Mouse (Mus musculus) mouse embryonic stem cell (cell line): ENCODE data around the gene Celsr2.

ENCODE experiments used
- in situ Hi-C, 2 experiments: fragments of 300-500 bp; cut with MboI; formaldehyde crosslinking; loops; 1 replicate in 1 of 2; 3 replicates in 1 of 2; pipeline ENCODE4 v1.14.3; 2019 to 2020; ENCODE audit warnings: low sequenced_read_pairs in 2 of 2, low pct_unique_long_range_greater_than_20kb in 1 of 2, mixed read lengths in 1 of 2; ENCODE audit not compliant: unreplicated experiment in 1 of 2

The Celsr2 gene

DNA sequence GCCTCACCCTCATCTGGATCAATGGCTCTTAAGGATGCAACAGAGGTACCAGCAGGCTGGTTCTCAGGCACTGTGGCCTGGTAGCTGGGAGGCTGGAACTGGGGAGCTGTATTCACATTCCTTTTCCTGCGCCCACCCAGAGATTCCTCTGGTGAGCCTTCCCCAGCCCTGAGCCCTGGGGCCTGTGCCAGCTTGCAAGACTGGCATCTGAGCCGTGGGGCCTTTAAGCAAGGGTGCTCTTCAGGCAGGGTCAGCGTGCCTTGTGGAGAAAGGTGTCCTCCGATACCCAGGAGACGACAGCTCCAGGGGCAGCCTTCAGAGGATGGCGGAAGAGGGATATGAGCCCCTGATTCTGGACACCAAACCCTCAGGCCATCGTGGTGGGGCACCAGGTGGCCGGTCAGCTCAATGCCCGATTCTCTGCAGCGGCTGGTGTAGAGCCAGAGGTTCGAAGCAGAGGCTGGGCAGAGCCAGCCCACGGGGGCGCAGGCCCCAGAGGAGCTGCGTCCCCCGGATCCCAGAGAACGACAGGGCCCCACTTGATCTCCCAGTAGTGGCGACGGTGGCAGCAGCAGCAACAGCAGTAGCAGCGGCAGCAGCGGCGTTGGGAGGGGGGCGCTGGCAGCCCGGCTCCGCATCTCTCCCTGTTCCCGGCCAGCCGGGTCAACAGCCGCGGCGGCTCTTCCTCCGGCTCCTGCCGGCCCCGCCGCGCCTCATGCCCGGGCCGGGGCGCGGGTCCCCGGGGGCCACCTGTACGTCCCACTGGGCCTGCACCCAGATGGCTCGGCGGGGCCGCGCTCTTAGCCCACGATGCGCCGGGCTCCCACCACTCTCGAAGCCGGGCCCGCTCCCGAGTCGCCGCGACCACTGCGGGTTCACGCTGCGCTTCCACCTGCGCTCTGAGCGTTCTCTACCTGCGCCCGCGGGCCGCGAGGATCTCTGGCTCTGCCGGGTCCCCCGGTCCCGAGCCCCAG, at the start of gene Celsr2:
Gene Celsr2 (minus strand): TSS at position 696 of the 974 bp plus-strand sequence.
- in situ Hi-C loops, result no loop called here

DNA sequence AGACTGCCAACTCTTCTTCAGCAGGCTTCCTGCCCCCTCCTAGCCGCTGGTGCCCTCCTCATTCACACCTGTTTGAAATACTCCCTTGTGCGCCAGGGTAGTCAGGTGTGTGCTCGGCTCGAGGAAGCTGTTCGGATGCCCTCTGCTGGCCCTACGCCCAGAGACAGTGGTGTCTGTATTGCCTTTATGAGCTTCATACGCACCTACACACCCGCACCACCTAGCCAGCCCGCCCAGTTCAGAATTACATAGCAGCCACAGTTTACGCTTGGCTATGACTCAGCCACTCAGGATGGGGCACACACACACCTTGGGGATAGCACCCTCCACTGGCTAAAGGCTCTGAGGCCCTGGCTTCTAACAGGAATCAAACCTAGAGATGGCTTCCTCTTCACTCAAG, 43.5 kb upstream of the Celsr2 start:
- in situ Hi-C loops, result no loop called here

DNA sequence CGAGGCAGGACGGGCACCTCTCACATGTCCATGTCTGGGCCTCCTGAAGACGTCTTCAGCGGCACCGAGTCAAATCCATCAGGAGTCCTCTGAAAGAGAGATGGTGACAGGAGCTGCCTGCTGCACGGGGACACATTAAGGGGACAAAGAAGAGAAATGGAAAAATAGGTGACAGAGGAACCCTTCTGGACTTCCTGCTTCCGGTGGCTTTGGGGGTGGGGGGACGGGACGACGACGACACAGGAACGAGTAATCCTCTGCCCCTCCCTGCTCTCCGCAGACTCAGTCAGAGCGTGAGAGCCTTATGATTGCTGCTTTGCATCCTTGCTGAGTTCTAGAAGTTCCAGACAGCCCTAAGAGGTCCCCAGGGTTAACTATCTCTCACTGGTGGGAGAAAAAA, 43.0 kb upstream of the Celsr2 start:
- in situ Hi-C loops, result no loop called here

DNA sequence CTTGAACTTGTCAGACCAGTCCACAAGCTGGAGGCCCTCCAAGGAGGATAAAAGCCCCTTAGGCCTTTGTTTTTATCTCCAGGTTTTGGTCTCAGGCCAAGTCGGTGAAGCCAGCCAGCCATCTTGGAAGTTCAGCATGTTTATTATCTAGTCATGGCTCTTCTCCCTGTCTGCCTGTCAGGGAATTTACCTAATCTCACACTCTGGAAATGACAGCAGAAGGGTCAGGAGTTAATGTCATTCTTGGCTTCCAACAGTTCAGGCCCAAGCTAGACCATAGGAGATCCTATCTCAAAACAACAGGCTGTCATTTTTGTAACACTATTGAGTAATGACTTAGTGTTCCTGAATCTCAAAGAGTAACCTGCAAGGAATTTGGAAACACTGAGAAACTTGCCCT, 38.8 kb upstream of the Celsr2 start:
- in situ Hi-C loops, result no loop called here

DNA sequence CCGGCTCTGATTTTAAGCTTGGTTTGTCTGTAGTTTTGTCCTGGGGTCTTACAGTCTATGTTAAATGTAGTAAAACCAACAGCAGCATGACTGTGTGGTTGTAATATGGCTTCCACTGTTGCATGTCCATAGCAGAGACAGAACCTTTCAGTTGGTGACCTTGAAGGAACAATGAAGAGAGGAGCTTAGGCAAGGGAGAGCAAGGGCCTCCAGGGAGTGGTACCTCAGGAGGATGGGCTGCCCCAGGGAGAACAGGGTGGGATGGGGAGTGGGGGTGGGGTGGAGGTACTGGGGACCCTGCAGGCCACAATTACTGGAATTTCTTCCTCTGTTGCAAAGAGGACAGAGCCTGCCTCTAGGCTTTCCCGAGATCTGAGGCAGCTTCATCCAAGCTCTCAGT, 36.6 kb upstream of the Celsr2 start:
- in situ Hi-C loops, result no loop called here

DNA sequence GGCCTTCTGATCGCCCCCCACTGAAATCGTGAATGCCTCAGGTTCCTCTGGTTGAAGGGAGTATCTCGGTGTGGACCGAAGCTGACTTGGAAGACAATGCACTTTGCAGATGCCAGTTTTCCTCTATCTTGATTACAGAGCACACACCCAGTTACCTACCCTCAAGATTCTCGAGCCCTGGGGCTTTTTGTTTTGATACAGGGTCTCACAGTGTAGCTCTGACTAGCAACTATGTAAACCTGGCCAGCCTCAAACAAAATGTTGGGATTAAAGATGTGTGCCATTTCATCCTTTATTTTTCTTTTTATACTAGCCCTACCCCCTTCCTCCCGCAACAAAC, 30.0 kb upstream of the Celsr2 start:
- in situ Hi-C loops, result no loop called here

DNA sequence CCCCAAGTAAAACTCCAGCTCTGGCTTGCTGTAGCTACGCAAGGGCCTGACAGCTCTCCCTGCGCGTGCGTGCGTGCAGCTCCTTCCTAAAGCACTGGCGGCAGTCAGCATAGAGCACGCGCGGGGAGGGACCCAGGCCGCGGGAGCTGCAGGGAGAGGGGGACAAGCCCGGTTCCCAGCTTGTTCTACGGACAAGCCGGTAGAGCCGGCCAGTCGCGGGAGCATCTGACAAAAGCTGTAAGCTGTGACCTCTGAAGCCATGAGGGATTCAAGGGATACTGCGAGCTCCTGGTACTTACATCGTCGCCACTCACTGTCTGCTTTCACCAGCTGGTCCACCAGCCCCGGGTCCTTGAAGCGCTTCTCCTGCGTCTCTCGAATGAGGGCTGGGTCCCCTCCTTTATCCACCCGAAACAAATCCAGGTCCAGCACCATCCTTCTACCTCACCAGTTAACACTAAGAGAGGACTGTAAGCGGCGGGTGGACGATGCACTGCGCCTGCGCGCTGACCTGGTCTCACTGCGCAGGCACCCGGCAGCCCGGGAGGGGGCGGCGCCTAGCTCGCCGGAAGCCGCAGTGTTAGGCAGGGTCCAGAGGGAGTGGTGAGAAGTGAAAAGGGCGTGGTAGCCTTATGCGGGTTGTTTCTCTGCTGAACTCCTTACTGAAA, 29.5 kb upstream of the Celsr2 start, which contains the start of gene Sars:
Gene Sars (minus strand): TSS at position 512 of the 668 bp plus-strand sequence.
- in situ Hi-C loops, result no loop called here

DNA sequence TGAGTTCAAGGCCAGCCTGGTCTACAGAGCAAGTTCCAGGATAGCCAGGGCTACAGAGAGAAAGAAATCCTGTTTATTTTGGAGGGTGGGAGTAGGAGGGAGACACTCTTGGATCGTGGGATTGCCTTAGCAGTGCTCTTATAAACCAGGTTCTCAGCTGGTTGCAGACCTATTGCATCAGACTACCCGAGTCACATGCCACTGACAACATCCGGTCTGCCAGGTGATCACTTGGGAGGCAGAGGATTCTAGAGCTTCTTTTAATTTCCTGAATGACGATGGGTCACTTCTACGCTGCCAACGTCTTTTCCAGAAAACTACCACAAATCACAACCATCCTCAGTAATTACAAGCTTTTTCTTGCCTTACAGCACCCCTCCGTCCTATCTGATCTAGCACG, 28.7 kb upstream of the Celsr2 start:
- in situ Hi-C loops, result no loop called here

DNA sequence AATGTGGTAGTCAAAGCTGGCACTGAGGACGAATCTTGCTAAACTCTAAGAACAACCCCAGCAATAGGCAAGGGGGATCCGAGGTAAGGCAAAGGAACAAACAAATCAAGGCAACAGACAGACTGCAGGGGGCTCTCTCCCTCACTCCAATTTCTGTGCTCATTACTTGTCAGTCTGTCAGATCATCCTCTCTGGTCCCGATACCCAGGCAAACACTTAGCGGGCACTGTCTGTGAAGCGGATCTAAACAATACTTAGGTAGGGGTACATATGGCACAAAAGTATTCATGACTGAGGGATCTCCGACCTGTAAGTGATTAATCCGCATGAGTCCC, 21.0 kb upstream of the Celsr2 start:
- in situ Hi-C loops, result no loop called here

DNA sequence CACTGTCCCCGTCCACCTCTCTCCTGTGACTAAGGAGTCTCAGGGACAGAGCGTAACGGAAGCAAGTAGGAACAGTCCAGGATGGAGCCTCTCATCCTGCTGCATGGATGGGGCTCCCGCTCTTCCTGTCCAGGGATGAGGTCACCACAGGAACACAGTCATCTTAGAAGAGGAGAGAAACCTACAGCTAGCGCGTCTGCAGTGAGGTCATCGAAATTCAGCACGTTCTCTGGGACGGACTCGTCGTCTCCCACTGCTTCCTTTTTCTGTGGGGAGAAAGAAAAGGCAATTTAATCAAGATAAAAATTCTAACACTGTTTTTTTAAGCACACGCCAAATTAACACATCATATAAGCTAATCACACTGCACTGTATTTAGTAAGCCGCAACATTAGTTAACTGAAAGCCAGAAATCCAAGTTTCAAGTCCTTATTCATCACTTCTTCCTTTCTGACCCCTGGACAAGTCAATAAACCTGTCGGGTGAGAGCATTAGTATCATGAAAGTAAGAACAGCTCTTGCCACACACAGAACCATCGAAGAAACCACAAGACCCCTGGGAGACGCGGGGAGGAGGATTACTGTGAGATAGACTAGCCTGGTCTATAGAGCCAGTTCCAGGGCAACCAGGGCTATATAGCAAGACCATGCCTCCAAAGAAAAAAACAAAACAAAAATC, 20.5 kb upstream of the Celsr2 start:
- in situ Hi-C loops, result no loop called here

DNA sequence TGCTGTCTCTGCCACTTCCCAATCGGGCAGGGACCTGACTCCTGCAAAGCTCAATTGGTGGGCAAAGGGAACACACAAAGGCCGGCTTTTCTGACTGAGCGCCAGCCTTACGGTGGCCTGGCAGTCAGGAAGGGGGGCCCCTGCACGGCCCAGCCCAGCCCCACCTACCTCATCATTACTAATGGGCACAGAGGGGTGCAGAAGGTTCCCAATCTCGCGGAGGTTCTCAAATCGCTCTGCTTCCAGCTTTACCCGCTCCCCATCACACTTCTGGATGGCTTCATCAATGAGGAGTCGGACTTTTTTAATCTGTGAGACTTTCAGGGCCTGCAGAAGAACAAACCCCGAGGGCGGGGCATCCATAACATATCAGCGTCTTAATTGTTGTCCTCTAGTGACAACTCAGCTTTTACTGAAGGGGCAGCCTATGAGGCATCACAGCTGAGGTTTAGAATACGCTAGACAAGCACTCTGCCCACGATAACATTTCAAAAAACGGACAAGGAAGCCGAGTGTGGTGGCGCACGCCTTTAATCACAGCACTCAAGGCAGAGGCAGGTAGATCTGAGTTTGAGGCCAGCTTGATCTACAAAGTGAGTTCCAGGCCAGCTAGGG, 18.6 kb upstream of the Celsr2 start:
- in situ Hi-C loops, result no loop called here

DNA sequence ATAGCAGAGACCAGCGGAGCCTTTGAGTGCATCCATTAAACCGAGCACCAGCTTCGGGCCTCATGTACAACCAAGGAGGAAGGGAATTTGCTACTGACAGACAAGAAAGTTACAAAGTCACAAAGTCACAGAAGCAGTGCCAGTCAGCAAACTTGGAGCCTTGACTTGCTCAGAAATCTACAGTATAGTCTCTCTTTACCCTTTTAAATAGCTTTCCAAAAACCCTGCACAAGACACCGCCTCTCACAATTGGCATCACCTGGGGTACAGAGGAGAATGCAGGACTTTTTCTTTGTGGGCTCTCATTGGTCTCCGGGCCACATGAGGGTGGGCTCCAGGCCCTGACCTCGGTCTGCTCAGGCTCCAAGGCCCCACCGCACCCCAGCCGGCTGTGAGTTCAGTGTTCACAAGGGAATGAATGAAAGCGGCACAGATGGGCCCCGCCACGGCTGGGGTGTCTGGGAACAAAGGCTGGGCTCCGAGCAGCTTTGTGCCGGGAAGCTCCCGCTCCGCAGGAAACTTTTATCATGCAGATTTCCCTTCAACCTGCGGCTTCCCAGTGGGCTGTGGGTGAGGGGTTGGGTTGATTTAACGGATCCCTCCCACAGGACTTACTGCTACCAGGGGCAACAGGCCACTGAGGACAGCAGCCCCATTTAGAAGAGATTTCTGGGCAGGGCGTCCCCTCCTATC, 18.0 kb upstream of the Celsr2 start:
- in situ Hi-C loops, result no loop called here

DNA sequence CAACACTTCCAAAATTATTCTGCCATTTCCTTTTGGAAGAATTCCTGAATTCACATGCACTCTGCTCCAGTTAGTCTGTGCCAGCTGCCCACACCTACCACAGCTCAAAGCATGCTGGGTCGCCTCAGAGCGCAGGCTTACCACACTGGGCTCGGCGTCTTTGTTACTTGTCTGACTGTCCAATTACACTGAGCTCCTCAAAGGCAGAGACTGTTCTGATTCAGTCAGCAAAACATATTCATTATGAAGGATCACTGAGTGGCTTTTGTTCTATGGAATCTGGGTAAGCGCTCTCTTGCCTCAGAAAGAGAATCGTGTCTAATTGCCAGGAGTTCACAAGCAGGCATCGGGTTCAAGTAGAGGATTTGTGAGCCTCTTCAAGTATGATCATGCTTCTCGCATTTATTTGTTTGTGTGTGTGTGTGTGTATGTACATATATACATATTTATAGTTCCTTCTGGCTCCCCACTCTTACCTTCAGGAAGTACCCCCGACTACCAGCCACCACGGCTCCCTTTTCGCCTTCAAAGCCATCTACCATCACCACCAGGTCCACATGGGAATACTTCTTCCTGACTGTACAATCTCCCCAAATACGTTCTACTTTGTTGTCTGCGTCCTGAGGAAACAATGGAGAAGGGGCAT, 17.3 kb upstream of the Celsr2 start:
- in situ Hi-C loops, result no loop called here

DNA sequence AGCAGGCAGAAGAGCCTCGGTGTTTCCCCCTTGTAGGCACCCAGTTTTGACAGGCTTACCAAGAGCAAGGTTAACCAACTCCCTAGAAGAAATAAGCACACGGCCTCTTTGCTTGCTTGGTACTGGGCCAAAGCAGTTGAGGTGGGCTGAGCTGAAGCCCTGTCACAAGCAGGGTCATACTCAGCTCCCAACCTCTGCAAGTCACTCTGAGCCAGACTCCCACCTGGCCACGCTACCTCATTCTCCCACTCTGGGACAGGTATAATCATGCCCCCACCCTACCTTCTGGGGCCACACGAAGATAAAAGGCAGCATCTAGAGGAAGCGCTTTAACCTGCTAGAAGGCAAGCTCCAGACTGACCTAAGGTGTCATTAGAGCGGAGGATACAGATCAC, 10.3 kb upstream of the Celsr2 start:
- in situ Hi-C loops, result no loop called here

DNA sequence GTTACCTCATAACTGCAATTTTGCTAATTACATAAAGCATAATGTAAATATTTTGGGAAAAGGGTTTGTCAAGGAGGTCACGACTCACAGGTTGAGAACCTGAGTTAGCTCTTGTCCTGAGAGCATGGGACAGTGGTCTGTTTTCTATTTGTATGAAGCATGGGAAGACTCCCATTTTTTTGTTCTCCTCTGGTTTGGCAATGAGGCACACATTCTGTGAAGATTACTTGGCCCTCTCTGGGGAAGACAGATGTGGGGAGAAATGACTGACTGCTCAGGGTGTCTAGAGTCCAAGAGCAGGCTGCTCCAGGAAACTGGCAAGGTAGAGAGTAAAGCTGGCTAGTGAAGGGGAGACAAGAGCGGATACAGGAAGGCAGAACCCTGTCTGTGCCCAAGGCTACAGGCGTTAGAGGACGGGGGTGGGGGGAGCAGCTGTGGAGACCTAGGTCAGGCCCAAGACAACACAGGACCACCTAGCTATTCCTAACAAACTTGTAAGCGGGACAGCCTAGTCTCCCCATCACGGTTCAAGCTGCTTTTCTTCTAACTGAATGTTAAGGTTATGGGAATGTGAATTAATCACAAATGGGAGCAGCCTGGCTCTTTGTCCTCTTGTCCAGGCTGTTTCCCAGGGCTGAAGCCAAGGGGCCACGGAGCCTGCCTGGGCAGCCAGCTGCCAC, 9.7 kb upstream of the Celsr2 start:
- in situ Hi-C loops, result no loop called here

DNA sequence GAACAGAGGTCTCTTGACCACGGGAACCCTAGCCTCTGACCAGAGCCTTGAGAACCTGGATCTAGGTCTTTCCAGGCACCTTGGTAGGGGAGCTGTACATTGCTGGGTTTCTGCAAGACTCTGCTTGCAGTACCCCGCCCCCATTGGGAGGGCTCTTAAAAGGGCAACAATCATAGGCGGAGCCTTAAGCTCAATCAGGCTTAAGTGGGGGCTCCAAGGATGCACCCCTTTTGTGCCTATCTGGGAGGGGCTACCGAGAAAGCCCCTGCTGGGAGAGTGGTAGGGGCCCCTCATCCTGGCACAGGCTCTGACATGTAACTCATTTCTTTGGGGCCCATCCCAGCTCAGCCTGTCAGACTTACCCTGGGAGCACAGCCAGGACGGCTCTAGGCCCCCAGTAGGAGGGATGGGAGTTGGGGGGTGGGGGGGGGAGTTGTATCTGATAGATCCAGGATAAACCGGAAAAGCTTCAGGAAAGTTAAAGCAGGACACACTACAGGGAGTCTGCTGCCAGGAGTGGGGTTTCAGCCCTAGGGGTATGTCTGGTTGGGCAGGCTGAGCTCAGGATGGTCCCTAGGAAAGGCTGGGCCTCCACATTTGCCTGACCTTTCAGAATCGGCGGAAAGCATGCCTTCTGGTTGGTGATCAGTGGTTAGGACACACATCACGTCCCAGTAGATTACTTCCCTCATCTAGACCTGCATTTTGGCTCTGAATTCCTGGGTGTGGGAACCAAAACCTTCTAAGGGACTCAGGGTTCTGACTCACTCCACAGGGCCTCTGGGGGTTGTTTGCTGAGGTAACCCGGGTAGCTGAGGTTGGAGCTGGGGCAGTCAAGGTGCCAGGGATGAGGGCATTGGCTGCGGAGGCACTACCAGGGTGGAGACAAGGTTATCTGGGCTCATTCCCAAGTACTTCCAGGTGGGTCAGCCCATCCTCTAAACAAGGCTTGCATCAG, 8.8 kb upstream of the Celsr2 start:
- in situ Hi-C loops, result no loop called here

DNA sequence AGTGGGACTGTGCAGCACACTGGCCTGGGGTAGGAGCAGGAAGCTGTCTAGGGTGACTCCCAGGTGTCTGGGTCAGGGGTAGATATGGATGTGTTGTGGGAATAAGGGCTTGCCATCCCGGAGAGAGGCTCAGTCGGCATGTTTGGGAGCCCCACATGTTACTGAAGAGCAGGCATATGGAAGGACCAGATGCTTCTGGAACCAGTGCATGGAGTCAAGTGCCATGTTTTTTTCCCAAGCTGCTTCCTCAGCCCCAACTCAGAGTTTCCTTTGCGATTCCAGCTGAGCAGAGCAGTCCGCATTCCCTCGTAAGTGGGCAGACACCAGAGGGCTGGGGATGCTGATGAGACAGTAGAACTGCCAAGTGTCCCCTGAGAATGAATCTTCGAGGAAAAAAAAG, 7.7 kb upstream of the Celsr2 start:
- in situ Hi-C loops, result no loop called here
